Mouse (Mus musculus) lung, postnatal 36 days (tissue): ENCODE measurements around the gene Secisbp2.
A peak's percentile ranks its signal among the peaks of the same experiment; 100 is the strongest.

Source experiments
- DNase-seq: peaks from one replicate; pipeline ENCODE4 v3.0.0; 2022; ENCODE audit warnings: mixed read lengths

Gene Secisbp2

DNA sequence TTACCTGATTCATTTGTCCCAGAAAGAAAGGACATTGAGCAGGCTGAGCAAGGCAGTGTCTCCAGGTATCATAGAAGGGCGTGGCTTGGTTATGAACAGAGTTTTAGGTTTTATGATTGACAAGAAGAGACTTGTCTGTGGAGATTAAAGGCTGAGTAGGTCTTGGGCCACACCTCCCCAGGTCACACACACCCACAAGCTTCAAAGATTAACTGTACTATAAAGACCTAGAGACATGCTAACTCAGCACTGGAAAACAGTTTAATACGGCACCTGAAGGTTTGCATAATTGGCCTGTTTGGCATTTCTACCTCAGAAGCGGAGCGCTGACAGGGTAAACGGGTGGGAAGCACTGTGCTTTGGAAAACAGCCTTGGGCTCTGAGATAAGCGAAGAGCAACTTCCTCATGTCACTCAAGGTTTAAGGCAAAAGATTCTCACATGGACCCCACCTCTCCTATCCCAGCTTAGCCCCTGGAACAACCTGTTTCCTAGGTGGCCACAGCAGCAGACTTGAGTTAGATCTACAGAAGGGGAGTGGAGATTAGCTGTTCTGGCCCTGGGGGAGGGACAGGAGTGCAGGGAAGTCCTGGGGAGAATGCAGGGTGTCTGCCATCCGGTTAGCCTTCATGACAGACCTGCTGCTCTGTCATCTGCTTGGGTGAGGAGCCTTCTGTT lies 33.9 kb downstream of the Secisbp2 start:
- DNase-seq = no peak

DNA sequence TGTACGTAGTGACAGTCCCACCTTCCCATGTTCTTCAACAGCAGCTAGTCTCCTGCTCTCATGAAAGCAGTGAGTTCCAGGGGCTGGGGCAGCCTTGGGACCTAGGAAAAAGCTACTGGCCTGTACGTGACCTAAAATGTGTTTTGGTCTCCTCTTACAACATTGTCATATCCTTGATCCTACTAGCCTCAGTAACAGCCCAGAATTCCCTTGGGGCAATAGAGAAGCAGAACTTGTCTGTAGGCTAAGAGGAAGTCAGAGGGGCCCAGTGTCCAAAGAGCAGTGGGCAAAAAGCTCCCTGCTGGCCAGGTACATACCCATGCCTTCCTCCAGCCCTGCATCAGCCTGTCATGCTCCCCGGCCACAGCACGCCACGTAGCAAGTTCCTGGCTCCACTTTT lies 35.5 kb downstream of the Secisbp2 start:
- no peak for DNase-seq

DNA sequence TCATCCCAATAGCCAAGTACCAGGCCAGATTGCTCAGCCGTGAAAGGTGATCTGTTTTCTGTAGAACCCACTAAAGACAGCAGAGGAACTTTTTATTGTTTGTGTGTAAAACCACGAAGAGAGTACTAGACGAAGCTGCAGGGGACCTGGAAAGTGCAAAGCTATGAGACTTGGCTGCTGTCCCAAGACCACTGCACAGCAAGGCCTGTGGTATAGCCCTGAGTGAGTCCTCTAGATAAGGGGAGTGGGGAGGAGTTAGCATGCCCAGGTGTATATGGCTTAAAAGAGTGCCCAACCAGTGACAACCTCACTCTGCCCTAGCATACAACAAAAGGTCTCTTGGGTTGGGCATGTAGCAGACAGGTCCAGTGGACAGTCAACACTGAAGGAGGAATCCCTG lies 37.2 kb downstream of the Secisbp2 start:
- DNase-seq = no peak

DNA sequence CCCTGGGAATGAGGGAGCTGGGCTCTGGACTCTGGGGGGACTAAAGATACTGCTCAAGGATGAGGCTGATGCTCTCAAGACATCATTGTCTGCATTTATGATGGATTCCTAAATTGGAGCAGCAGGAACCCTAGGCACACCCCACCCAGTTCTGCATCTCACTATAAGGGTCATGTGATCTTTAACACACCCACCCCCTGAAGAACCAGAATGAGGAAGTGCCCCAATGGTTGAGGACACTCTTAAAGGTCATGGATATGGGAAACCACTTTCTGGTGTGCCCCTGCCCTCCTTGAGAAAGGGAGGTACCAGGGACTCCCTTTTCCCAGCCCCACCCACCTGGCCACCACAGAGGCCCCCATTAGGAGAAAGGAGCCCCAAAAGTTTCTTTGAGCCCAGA lies 45.0 kb downstream of the Secisbp2 start:
- DNase-seq = no peak

DNA sequence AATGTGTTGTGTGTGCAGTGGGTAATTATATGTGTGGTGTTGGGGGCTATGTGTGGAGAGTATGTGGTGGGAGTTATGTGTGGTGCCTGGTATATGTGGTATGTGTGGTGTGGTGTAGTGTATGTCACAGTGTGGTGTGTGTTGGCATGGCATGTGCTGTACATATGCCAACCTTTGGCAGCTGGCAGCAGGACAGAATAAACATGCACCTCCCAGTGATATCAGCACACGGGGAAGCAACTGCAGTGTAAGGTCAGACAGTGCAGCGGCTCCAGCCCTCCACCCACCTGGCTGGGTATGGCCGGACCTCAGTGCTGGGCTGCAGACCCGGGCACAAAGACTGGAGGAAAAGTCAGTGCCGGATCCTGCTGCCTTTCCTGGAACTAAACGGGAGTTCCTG lies 46.0 kb downstream of the Secisbp2 start:
- DNase-seq = no peak

DNA sequence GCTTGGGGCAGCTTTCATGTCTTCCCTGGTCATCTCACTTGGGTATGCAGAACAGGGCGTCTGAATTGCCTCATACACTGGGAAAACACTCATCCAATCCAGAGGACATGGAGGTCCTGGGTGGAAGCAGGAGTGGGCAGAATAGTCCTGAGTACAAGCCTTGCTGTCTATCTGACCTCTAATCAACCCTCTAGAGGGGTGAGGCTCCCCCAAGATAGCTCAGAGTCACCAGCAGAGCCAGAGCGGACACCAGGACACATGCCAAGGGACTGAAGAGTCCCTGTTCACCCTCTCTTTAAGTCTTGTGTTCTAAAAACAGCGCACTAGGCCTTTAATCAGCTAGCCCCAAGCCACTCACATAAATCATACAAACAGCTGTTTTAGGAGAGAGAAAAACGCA lies 46.4 kb downstream of the Secisbp2 start:
- no peak for DNase-seq

DNA sequence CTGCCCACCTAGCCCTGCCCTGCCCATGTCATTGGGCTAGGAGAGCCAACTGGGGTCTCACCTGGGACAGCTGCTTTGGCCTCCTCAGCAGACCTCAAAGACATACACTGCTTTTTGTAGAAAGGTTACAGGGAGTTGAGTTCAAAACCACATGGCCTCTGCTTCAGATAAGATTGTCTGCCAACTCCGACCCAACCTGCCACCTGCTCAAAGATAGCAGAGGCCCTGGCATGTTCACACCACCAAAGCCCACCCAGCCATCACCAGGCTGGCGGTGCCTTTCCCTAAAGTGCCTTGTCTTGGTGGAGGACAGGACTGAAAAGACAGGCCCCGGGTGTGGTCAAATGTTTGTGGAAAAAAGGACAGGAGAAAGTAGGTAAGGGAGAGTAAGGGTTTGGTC lies 46.8 kb downstream of the Secisbp2 start:
- DNase-seq = no peak

DNA sequence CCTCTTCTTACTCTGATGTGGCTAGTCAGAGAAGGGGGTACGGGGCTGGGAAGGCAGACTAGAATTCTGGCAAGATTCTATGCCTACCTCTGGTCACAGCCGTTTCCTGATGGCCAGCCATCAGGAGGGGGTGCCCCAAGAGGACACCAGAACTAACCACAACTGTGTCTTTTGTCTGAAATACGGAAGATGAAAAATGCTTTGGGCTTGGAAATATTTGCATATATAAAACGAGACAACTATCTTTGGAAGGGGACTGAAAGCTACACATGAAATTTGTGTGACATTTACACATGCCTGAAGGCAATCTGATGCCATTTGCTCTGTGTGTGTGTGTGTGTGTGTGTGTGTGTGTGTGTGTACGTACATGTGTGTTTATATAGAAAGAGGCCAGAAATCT lies 52.4 kb downstream of the Secisbp2 start:
- no peak for DNase-seq

DNA sequence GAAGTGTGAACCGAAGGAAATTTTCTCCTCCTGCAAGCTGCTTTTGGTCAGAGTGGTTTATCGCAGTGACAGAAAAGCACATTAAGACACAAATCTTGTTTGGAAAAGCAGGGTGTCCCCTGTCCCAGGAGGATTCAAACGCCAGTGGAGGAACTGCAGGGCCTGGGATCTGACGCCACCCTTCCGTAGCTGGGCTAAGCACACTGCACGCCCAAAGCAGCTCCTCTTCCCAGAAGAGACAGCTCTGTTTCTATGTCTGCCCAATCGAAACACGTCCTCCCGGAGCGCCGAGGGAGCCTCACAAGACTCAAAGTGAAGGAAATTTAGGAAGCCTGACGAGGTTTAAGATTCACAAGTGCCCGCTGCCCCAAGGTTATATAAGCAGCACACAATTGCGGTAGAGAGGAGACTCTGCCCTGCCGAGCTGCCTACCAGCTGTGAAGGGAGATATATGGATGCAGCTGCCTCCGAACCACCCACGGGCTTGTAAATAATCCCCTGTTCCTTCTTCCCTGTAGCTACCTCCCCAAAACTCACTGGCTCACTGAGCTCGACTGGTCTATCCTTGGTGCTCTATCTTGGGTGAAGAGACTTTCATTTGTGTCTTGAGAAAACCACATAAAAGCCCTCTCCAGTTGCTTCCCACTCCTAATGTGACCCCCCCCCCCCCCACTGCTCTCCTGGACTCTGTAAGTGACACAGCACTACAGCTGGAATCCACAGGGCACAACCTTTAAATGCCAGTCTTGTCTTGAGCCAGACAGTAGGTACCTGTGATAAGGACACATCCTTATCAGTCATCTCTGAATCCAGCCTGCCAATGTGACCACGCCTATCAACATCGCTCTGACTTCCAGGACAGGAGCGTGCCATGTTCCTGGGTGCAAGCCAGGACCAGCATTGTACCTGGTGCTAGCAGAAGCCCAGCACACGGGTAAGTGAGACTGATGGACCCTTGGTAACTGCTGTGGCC lies 54.7 kb downstream of the Secisbp2 start:
- DNase-seq = no peak

DNA sequence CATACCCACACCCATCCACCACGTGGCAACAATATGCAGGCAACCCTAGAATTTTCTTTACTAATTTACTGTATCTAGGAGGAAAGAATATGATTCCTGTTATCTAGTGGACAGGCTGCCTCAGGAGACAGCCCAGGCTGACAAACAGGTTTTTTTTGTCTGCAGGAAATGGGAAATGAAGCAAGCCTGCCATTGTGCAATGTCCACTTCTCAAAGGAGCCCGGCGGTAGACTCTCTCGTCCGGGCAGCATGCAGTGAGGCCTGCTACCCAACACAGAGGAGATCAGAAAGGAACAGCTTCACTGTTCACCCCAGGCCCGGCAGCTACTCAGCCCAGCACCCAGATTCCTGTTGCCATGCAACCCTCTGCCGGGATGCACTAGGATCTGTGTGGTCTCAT lies 59.2 kb downstream of the Secisbp2 start:
- peak; percentile 83 for DNase-seq

DNA sequence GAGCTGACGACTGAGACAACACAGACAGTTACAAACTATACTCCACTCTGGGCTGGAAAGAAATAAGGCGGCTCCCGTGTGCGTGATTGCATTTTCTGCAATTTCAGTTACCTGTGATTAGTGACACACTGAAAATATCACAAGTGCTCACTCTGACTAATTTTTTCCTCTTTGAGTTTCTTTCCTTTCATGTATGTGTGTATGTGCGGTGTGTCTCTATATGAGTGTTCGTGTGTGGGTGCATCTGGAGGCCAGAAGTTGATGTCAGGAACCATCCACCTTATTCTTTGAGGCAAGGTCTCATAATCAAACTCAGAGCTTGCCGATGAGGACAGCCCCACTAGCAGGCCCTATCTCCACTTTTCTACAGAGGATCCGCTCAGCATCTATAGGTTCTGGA lies 60.5 kb downstream of the Secisbp2 start:
- DNase-seq = no peak

DNA sequence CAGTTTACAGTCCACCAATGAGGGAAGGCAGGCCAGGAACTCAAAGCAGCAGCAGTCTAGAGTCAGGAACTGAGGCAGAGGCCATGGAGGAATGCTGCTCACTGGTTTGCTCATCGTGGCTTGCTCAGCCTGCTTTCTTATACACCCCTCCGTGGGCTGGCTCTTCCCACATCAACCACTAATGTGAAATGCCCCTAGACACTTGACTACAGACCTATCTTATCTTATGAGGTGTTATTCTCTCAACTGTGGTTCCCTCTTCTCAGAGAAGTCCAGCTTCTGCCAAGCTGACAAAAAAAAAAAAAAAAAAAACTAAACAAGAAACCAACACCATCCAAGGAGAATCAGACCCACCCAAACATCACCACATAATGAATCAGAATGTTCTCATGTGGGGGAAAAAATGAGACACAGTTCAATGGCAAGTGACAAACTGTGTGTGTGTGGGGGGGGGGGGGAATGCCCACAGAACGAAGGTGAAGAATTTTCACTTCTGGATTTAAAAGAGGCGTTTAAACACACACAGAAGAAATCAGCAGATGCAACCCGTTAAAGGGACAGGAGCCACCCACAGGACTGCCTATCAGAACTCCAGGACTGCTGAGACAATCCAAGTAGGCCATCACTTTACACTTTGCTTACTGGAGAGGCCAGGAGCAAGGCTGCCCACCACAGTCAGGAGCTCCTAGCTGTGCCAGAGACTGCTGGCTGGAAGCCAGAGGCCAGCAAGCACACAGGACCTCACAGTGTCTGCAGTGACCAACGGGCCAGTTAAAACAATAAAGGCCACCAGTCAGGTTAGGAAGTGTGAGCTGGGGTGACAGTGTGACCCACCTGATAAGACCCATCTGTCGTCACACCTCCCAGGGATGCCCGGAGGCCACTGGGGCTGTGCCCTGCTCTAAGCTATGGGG lies 65.1 kb downstream of the Secisbp2 start:
- DNase-seq = no peak

DNA sequence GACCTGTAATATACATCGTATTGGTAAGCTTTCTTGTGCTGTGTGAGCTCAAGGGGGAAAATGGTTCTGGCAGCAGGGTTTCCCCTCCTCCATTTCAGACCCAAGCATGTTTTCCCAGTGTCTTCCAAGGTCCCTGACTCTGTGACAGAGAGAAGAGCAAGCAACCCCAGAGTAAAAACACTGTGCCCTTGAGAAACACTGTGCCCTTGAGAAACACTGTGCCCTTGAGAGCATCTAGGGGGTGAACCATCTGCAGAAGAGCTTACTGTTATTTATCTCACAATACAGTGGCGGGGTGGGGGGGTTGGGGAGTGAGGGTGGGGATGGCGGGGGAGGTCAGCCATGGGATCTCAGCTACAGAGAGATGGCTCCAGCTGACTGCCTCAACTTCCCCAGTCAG lies 67.8 kb downstream of the Secisbp2 start:
- no peak for DNase-seq

DNA sequence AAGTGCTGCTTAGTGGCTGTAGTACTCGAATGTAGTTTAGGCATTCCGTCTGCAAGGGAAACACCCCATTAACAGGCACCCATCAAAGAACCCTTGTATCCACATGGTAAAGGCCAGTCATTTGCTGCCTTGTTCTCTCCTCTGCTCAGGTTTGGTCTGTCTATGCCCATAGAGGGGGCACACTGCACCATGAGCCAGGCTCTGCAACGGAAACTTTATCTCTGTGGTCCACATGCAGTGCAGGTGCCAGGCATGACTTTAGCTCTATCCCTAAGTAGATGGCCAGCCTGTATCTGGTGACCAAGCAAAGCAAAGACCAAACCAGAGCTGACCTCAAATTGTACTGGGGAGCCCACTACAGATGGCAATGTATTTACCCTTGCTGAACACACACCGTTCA lies 69.1 kb downstream of the Secisbp2 start:
- no peak for DNase-seq

DNA sequence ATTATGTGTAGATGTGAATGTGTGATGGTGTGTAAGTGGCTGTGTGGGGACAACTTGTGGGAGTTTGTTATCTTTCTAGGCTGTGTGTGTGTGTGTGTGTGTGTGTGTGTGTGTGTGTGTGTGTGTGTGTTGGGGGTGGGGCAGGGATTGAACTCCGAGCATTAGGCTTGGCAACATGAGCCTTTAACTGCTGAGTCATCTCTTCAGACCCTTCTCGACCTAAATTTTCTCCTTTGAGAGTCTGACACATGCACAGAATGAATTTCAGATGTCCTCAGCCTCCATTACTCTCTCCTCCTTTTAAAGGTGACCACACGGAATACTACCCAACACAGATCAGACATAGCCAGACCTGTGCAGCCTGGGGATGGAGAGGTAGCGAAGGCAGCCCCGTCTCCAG lies 71.6 kb downstream of the Secisbp2 start:
- no peak for DNase-seq

DNA sequence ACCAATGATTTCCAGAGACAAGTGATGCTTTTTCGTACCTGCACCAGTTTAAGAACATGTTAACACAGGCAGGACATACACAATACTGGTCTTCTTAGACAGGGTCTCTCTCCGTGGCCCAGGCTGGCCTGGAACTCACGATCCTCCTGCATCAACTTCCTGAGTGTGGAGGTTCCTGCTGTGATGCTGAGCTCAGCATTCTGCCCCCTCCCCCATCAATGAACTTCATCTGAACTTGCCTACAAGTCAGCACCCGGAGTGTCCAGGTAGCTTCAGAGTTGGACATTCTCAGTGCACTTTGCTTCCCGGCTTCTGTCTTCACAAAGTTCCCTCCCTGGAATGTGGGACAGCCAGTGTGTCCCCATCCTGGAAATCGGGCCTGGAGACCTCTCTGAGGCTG lies 73.1 kb downstream of the Secisbp2 start:
- DNase-seq = no peak

DNA sequence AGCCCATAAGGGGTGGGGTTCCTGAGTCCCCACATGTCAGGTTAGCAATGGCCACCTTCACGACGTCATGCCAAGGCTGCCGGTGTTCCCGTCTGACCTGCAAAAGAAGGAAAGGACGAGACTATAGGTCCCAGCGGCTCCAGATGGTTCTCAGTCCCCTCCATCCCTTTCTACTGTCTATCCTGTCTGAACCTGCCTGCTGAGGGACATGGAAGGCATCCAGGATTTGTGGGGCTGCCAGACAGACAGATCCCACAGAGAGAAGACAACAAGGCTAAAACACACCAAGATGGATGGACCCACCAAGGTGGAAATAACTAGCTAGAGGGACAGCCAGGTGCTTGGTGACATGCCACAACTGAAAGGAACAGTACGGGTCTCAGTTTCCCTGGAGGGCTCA lies 73.9 kb downstream of the Secisbp2 start:
- no peak for DNase-seq

DNA sequence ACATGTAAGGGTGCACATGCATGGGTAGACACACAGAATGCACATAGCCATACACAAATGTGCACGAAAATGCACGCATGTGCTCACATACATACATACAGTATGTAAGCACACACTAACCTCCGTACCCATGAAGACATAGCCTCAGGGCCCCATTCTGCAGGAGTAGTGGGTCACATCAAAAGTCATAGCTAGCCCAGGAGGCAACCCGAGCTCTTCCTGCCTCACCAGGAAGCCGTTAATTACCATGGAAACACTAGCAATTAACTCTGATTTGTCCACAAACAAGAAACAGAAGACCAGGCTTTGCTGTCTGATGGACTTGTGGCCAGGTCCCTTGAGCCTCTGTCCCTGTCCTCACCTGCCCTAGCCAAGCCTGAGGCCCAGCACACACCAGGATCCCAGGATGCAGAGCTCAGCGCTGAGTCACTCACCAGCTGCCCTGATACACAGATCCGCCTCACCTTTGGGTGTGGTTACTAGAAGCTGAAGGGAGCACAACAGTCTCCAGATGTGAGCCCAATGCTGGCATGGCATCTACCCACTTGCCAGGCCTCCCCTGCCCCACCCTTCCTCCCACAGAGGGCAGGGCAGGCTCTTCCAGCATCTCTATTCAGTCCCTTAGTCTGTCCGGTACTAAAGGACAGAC lies 74.6 kb downstream of the Secisbp2 start:
- no peak for DNase-seq

DNA sequence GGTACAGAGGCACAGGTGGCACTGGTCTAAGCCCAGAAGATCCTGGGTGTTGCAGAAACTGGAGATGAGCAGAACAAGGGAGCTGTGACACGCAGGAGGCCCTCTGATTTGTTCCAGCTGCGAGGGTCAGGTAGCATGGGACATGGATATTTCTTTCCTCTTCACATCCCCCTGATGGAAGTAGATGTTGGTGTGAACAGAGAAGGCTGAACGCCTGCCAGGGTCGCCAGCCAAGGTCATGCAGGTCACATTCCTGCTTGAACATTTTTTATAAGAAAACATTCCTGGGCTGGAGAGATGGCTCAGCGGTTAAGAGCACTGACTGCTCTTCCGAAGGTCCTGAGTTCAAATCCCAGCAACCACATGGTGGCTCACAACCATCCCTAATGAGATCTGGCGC lies 75.9 kb downstream of the Secisbp2 start:
- no peak for DNase-seq

DNA sequence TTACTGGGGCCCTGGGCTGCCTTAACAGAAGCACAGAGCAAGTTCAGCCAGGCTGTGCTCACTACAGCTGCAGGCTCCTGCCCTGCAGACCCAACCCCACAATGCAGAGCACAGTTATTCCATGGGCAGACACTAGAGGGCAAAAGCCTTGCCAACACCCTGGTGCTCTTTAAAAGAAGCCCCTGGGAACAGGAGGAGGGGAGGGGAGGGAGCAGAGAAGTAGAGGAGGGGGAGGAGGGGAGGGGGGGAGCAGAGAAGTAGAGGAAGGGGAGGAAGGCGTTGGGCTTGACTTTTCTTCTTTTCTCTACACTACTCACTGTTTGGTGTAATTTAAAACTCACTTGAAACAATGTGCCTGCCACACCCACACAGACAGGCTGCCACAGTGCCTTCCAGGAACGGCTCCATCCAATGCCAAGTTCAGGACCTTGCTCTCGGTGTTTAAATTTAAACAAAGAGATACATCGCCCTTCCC lies 78.4 kb downstream of the Secisbp2 start:
- no peak for DNase-seq

DNA sequence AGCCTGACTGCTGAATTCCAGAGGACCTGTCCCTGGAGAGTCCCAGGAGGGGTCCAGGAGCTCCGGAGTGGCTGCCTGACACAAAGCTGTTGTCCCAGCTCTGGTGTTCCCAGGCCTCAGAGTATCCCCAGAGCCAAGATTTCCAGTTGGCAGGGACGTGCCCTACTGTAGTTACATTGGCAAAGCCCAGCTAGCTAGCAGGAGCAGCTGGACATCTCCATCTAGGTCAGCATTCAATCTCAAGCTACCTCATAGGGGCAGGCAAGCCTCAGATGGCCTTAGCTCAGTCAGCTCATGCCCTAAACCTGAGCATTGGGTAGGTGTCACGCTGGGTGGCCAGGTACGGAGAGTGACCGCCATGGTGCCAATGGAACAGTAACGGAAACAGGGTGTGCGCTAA lies 80.0 kb downstream of the Secisbp2 start:
- DNase-seq = no peak

DNA sequence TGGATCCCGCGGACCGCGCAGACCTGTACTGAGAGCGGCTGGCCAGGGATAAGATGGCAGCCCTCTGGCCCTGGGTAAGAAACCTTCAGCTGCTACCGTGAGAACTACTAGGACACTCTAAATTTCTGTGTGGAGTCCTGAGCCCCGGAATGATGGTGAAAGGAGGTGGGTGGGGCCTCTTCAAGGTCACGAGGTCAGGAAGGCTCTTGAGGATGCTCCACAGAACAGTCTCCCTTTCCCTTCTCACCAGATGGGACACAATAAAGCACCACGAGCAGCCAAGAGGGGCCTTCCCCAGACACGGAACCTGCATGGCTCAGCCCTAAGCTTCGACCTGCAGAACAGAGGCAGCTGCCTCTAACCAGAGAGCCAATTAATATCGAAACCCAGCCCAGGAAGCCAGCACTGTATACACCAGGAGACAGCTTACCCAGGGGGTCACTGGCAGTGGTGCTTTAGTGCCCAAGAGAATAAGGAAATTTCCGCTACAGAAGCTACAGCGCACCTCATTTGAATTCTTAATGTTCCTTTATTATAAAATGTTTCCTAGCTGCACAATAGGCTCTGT lies 80.7 kb downstream of the Secisbp2 start:
- no peak for DNase-seq
